Mouse (Mus musculus) induced T-regulatory cell, adult 2 months (primary cell): Measurements from ENCODE around the gene Bcan.

Source experiments
- DNase-seq: peaks from one replicate; pipeline ENCODE4 v3.0.0-alpha.2; 2012; ENCODE audit warnings: low read depth

Bcan gene

GRCm38 (mm10) chr3:88000181-88000580 is at the start of gene Bcan:
TSS of gene Bcan (minus strand) at chr3:88000230.
- DNase-seq, result no peak

GRCm38 (mm10) chr3:88049532-88049931 is 49.5 kb upstream of the Bcan start:
- no peak for DNase-seq

- peak; percentile 98 for DNase-seq
Observed at GRCm38 (mm10) chr3:88042661-88043421, 42.8 kb upstream of the Bcan start, which contains the start of gene Gpatch4. TSS of gene Gpatch4 (plus strand) at chr3:88043108.

GRCm38 (mm10) chr3:88035561-88036293 is 35.7 kb upstream of the Bcan start:
- DNase-seq, result no peak

- DNase-seq, result no peak
Observed at GRCm38 (mm10) chr3:88033506-88033905, 33.5 kb upstream of the Bcan start.

GRCm38 (mm10) chr3:88030608-88031395 is 30.8 kb upstream of the Bcan start:
- no peak for DNase-seq

GRCm38 (mm10) chr3:88027434-88028186 is 27.6 kb upstream of the Bcan start, which contains the start of gene Hapln2:
TSS of gene Hapln2 (minus strand) at chr3:88027583.
- DNase-seq, result peak; percentile 63

GRCm38 (mm10) chr3:88026823-88027222 is 26.8 kb upstream of the Bcan start:
- DNase-seq, result no peak

- DNase-seq, result no peak
Observed at GRCm38 (mm10) chr3:88023192-88024074, 23.4 kb upstream of the Bcan start.

- DNase-seq, result peak; percentile 88
Observed at GRCm38 (mm10) chr3:88022322-88023191, 22.5 kb upstream of the Bcan start.

- DNase-seq, result peak; percentile 76
Observed at GRCm38 (mm10) chr3:88010634-88011265, 10.7 kb upstream of the Bcan start.

- DNase-seq, result peak; percentile 55
Observed at GRCm38 (mm10) chr3:88005822-88006786, 6.1 kb upstream of the Bcan start.

GRCm38 (mm10) chr3:88002291-88002976 is 2.4 kb upstream of the Bcan start:
- DNase-seq, result no peak

GRCm38 (mm10) chr3:88000816-88001595 is 976 bp upstream of the Bcan start:
- DNase-seq, result no peak

GRCm38 (mm10) chr3:87999243-87999895 is 661 bp downstream of the Bcan start:
- no peak for DNase-seq

- no peak for DNase-seq
Observed at GRCm38 (mm10) chr3:87998747-87999146, 1.3 kb downstream of the Bcan start.
